Mouse (Mus musculus) forelimb bud, embryonic 11.5 days (tissue): ENCODE results near the gene Stag2.

ENCODE experiments used
- DNase-seq: peaks from one replicate; pipeline ENCODE4 v3.0.0-alpha.2; 2012; ENCODE audit warnings: low read depth, low spot score

Stag2 gene

GRCm38 (mm10) chrX:42148788-42149556 lies at the start of gene Stag2:
Stag2 (plus strand) TSS chrX:42149317.
- DNase-seq: peak; percentile 85

GRCm38 (mm10) chrX:42107137-42107536 lies 42.0 kb upstream of the Stag2 start:
- DNase-seq: no peak

DNA sequence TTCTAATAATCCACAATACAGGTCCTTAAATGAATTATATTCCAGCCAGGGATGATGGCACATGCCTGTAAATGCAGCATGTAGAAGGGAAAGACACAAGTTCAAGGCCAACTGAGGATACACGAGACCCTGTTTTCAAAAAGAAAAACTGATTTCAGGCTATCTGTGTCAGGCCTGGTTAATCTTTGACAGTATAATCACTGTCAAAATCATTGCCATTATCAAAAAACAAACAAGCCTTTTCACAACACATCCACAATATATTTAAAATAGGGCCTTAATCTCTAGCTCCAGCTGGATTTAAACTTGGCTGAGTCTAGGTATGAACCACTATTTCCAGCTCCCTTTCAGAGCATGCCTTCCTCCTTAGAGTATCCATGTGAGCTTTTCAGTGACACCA lies 38.5 kb upstream of the Stag2 start:
- no peak for DNase-seq

GRCm38 (mm10) chrX:42119442-42120048 lies 29.6 kb upstream of the Stag2 start:
- no peak for DNase-seq

GRCm38 (mm10) chrX:42124963-42125697 lies 24.0 kb upstream of the Stag2 start:
- DNase-seq: no peak

GRCm38 (mm10) chrX:42139882-42140281 lies 9.2 kb upstream of the Stag2 start:
- no peak for DNase-seq

DNA sequence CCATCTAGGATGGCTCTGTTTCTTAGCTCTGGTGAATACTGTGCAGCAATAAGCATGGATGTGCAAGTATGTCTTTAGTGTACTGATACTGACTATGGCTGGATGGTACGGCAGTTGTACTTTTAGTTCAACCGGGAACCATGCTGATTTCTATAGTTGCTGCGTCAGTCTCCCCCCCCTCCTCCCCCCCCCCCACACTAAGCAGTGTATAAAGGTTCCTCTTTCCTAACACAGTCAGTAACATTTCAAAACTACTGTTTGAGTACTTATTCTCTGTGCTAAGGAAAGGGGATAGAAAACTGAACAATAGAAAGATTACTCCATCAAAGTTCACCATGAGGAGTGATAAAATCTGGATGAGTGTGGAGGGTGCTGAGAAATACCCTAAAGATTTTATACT lies 6.5 kb upstream of the Stag2 start:
- no peak for DNase-seq

DNA sequence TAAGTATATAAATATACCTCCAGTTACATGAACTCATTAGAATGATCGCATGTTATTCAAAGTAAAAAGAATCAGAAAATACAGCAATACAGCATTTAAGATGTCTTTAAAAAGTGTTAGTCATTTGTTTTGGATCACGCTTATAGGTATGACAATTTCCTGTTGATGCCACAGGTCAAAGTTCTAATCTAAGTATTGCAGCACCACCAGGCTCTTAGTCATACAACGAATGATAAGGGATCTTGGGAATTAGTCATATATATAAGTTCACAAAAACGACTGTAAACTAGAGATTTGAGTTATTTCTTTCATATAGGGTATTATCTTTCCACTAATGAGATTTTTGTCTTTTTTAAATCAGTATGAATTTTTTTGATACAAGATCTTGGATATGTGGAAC lies 5.1 kb upstream of the Stag2 start:
- no peak for DNase-seq

DNA sequence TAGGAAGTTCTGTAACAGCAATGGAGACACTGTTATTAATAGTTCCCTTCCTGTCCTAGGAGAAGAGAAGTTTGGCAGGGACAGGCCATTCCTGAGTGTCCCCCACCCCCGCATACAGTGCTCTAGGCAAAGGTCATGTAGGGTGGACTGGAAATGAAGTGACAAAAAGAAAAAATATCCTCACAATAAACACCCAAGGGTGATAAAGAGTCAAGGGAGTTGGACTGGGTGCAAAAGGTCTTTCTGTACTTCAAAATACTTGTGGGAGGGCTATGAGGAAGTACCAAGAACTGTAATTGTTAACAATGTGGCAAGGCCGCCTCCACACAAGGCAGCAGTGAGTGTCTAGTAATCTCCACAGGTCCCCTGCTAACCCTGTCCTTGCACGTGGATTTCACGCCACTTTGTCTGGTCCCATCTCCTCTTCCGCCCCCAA lies 1.1 kb upstream of the Stag2 start:
- no peak for DNase-seq

DNA sequence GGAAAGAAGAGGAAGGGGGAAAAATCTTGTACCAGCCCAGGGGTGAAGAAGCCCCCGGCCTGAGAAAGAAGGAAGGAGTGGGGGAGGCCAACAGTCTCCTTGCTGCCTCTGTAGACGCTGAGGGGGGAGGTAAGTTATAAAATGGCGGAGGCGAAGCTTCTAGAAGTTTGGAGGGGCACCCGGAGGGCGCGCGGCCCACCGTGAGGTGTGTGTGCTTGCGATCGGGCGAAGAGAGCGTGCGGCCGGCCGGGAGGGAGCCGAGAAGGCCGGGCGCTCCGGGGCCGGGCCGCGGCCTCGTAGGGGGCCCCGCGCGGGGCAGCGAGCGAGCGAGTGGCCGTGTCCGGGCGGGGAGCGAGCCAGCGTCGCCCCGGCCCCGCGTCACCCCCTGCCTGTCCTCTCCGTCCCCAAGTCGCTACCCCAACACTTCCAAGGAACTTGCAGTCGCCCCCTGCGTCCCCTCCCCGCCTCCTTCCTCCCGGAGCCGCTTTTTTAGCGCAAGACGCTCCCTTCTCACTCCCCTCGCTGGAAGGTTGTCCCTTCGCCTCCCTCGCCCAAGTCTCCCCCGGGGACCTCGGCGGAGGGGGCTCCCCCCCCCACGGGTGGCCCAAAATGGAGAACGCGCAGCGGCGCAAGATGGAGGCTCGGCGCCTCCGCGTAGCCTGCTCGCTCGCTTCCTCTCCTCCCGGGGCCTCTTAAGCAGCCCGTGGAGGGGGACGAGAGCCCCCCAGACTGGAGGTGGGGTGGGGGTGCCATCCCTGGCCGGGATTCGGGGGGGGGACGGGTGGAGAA lies 634 bp downstream of the Stag2 start:
- DNase-seq: peak; percentile 26

DNA sequence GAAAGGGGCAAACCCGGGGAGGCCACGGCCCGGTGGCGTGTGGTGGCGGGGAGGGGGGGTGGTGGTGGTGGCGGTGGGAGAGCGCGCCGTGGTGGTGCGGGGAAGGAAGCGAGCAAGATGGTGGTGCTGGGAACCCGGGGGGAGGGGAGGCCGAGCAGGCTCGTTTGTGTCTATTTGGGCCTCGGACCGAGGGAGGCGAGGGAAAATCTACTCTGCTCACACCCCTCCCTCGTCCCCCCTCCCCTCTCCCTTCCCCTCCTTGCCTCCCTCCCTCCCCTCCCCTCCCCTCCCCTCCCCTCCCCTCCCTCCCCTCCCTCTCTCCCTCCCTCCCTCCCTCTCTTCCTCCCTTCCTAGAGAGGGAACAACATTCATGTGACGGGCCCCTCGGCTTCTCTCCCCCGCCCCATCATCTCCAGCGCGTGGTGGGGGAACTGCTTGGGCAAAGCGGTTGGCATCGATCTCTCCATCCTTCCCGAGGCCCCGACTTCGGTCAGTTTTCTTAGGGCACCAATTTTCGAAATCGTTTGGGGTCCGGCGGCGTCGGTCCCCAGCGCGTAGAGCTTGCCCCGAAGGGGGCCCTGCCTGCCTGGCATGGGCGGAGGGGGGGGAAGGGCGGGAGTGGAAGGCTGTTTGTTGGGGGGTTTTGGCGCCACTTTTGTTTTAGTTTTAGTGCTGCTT lies 1.4 kb downstream of the Stag2 start:
- DNase-seq: peak; percentile 84

DNA sequence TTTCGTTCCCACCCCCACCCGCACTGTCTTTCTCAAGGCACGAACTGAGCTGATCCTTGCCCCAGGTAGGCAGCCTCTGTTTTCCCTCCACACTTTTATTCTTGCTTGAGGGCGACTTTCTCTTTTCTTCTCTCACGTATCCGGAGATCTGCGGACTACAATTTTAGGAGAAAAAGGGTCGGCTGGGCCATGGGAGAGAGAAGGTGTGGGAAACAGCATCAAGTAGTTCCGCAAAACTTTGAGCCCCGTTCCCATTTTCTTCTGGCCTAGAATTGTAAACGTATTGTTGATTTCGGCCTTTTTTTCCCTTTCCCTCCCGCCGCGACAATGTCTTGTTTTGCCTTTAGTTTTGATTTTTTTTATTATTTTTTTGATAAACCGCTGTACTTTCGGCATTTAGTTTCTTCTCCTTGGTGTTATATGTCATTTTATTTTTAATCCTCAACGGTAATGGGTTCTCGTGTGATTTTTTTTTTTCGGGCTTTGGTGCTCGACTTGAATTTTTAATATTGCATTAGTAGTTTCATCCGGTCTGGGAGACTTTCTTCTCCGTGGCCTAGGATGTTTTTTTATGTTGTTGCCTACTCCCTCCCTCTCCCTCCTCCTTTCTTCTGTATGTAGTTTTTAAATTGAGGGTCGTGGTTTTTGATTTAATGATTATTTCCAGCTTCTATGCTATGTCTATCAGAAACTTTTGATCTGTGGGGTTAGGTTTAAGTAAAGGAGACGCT lies 2.1 kb downstream of the Stag2 start:
- DNase-seq: no peak

DNA sequence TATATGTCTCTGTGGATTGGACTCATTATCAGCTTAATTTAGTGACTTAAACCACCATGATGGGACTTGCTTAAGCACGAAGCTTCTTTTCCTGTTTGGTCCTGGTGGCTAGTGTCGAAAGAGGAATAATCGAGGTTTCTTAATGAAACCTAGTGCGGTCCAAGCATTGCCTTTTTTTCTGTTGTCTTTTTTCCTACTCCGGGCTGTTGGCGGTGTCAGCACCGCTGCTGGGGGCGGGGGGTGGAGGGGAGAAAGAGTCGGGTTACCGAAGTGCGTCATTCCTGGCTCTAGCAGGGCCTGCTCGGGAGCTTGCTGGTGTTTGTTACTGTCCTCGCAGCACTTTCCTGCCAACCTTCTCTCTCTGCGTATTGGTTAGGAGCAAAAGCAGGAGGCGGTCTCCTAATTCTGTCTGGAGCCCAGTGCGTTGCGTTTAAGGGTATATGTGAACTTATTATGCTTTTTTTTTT lies 2.8 kb downstream of the Stag2 start:
- peak; percentile 78 for DNase-seq

DNA sequence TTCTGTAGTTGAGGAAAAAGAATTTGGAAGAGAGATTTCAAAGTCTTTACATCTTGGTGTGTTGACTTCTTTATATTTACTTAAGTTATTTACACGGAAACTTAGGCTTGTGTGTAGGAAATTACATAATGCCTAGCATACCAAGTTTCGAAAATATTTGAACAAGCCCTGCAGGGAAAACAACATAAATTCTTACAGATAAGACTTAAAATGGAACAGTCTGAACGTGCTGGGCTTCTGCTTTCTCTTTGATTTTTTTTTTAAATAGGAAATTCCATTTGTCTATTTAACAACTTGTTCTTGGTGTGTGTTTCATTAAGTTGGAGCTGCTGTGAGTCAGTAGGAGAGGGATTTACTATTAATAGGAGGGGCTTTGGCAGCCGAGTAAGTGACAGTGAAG lies 3.9 kb downstream of the Stag2 start:
- no peak for DNase-seq

DNA sequence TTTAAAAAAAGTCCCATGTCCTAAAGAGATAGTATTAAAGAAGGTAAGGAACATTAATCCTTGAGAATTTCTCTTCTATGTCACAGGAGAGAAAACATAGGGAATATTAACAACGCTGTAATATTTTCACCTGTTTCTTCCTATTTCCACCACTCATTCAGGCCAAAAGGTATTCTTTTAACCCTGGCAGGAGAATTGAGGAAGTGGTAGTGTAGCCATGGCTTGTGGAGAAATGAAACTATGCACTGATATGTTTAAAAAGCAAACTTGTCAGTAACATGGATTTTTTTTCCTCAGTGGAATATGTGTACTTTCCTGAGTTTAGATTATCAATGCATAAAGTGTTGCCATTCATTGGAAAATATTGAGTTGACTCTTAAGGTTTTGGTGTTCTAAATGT lies 16.3 kb downstream of the Stag2 start:
- no peak for DNase-seq

- DNase-seq: no peak
Observed at GRCm38 (mm10) chrX:42170811-42171210, 21.7 kb downstream of the Stag2 start.

DNA sequence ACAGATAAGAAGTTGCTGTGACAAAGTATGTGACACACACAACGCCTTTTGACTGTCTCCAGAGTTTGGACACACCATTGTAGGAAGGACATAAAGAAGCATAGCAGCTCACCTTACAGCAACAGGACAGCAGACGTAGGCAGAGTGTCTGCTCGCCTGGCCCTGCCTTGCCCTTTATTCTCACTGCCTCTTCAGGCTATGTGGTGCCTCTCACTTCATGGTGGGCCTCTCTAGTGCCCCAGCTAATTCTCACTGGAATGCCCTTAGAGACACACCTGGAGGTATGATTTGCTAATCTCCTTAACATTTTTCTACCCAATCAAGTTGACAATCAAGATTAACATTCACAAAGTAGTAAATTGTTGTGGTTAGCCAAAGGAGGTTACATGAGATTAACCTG lies 38.5 kb downstream of the Stag2 start:
- DNase-seq: no peak

- no peak for DNase-seq
Observed at GRCm38 (mm10) chrX:42188825-42189426, 39.8 kb downstream of the Stag2 start.

DNA sequence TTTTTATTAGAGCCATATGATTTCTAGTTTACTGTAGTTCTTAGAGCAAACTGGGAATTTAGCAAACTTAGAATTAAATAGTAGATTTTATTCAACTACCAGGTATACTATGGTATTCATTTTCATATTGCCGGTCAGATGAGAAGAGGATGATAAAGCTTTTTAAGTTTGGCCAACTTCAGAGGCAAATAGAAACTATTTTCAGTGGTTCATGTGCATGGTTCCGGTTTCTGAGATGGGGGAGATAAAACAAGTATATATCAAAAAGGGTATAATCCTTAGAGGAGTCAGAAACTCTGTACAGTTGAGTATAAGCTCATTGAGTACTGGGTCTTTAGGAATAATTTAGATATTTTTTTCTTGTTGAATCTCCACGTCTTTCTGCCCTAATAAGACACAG lies 45.5 kb downstream of the Stag2 start:
- no peak for DNase-seq

DNA sequence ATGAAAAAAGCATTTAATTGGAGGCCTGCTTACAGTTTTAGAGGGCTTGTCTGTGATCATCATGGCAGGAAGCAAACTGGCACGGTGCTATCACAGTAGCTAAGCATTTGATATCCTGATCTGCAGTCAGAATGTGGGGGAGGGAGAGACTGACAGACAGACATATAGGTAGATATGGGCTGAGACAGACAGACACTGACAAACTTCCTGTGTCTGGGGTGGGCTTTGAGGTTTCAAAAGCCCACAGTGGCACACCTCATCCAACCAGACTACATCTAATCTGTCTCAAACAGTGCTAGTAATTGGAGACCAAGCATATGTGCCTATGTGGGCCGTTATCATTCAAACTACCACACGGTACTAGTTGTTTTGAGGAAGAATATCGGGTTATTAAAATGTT lies 53.4 kb downstream of the Stag2 start:
- DNase-seq: no peak
